Mouse (Mus musculus): ENCODE results near the gene Minpp1. TPM values are rescaled to one million over a fixed set of nuclear protein-coding genes. Genes with fewer than 3 reads are reported as not detected.
A peak's percentile ranks its signal among the peaks of the same experiment; 100 is the strongest.

The Minpp1 gene
- total and polyA plus RNA-seq, 3 experiments, result 176 to 256 TPM; not detected in 1

DNA sequence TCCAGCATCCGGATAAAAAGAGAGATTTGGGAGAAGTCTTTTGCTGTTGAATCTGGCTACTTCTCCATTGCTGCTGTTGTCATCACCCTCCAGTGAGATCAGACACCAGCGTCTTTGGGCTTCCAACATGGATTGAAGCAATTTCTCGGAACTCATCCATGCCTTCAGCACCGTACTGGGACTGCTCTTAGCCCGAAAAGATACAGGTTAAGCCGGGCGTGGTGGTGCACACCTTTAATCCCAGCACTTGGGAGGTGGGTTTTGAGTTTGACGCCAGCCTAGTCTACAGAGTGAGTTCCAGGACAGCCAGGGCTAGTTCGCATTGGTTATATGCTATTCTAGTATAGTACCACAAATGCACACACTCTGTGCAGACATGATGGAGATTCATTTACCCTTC lies 31.0 kb downstream of the Minpp1 start:
- H3K36me3 ChIP-seq (ENCODE audit: control insufficient read depth in 1 of 2, insufficient read depth in 2 of 2, low read length in 2 of 2), result peaks cover 8 to 23% of the 10 kb centered on the region in 2 experiments

DNA sequence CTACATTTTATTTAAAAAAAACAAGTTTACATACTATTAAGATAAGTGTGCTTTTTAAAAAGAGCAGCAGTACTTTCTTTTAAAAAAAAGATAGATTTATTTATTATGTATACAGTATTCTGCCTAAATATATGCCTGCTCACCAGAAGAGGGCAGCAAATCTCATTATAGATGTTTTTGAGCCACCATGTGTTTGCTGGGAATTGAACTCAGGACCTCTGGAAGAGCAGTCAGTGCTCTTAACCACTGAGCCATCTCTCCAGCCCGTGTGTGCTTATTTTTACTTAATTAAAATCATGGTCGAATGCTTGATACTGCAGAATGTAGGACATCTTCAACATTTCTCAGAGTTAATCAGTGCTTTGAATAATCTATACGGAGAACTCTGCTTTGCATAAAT lies 35.9 kb downstream of the Minpp1 start:
- H3K4me1 ChIP-seq (ENCODE audit: control insufficient read depth in 1 of 2, insufficient read depth in 2 of 2, low read length in 2 of 2), result peaks cover 11 to 24% of the 10 kb centered on the region in 2 experiments
- H3K79me2 ChIP-seq (ENCODE audit: control insufficient read depth, insufficient read depth, low read length, poor library complexity), result no peaks in the 10 kb centered on the region
- no peaks in the 10 kb centered on the region for H3K9me3 ChIP-seq (replicated peaks; ENCODE audit: insufficient read depth, low read length)
- TF ChIP-seq MAX (IDR thresholded peaks at IDR 0.05; ENCODE audit: low read length) (no peak), SMC3 (IDR thresholded peaks at IDR 0.05; ENCODE audit: low read depth, low read length) (peak; percentile 66), POLR2AphosphoS2 (IDR thresholded peaks at IDR 0.05; ENCODE audit: low read length) (no peak), TAL1 (IDR thresholded peaks at IDR 0.05; ENCODE audit: low read length) (no peak), MYC (IDR thresholded peaks at IDR 0.05; ENCODE audit: low read depth, low read length) (peak; percentile 81), ZC3H11A (IDR thresholded peaks at IDR 0.05; ENCODE audit: low read depth, low read length) (peak; percentile 58), NRF1 (IDR thresholded peaks at IDR 0.05; ENCODE audit: insufficient read depth, low read depth, low read length, poor library complexity, severe bottlenecking) (no peak), ZNF384 (IDR thresholded peaks at IDR 0.05; ENCODE audit: low read depth, low read length) (peak; percentile 22; the same call in 1 of the 2 replicates), TBP (IDR thresholded peaks at IDR 0.05; ENCODE audit: low read depth, low read length) (peak; percentile 62; the same call in 1 of the 2 replicates), RAD21 (IDR thresholded peaks at IDR 0.05; ENCODE audit: low read depth, low read length) (peak; percentile 67), CTCF (IDR thresholded peaks at IDR 0.05 in 2 of 3, conservative IDR thresholded peaks at IDR 0.05 in 1 of 3; ENCODE audit: control insufficient read depth in 1 of 3, insufficient read depth in 1 of 3, low read depth in 2 of 3, low read length in 3 of 3, poor library complexity in 1 of 3, severe bottlenecking in 1 of 3) (peak; percentile 2 to 55 (median 33); a peak in 4 of 6 replicates)
- H3K4me3 ChIP-seq (ENCODE audit: control insufficient read depth in 1 of 2, insufficient read depth in 1 of 2, low read depth in 2 of 2, low read length in 2 of 2), result no peak overlapping the region
- H3K27ac ChIP-seq (ENCODE audit: control insufficient read depth, low read depth, low read length), result no peak overlapping the region
- DNase-seq (ENCODE audit: low read depth, low spot score), result peak; percentile 67
- no peaks in the 10 kb centered on the region for H3K27me3 ChIP-seq (ENCODE audit: control insufficient read depth in 1 of 2, insufficient read depth in 2 of 2, low read length in 2 of 2)
- no peak overlapping the region for H3K9ac ChIP-seq (ENCODE audit: control insufficient read depth, low read depth, low read length, poor library complexity, severe bottlenecking)
- peaks cover 0 to 29% of the 10 kb centered on the region in 2 experiments; a peak in 2 of 4 replicates for H3K36me3 ChIP-seq (ENCODE audit: control insufficient read depth in 1 of 2, insufficient read depth in 2 of 2, low read length in 2 of 2)

More for the DNA sequence above, 31.0 kb downstream of the Minpp1 start:
- Histone ChIP-seq H3K79me2 (ENCODE audit: control insufficient read depth, insufficient read depth, low read length, poor library complexity) (peaks cover 3% of the 10 kb centered on the region; the same call in 1 of the 2 replicates), H3K4me1 (ENCODE audit: control insufficient read depth in 1 of 2, insufficient read depth in 2 of 2, low read length in 2 of 2) (no peaks in the 10 kb centered on the region), H3K9me3 (replicated peaks; ENCODE audit: insufficient read depth, low read length) (no peaks in the 10 kb centered on the region), H3K27me3 (ENCODE audit: control insufficient read depth in 1 of 2, insufficient read depth in 2 of 2, low read length in 2 of 2) (no peaks in the 10 kb centered on the region), H3K27ac (ENCODE audit: control insufficient read depth, low read depth, low read length) (no peak overlapping the region), H3K4me3 (ENCODE audit: control insufficient read depth in 1 of 2, insufficient read depth in 1 of 2, low read depth in 2 of 2, low read length in 2 of 2) (no peak overlapping the region), H3K9ac (ENCODE audit: control insufficient read depth, low read depth, low read length, poor library complexity, severe bottlenecking) (no peak overlapping the region)
- TF ChIP-seq ZMIZ1 (IDR thresholded peaks at IDR 0.05; ENCODE audit: low read depth, low read length), result 0 out of 2 replicates have a peak, but pooled peaks have one; percentile 63
- no peak for TF ChIP-seq ZC3H11A (IDR thresholded peaks at IDR 0.05; ENCODE audit: low read depth, low read length)
- DNase-seq (ENCODE audit: low read depth, low spot score), result peak; percentile 10

DNA sequence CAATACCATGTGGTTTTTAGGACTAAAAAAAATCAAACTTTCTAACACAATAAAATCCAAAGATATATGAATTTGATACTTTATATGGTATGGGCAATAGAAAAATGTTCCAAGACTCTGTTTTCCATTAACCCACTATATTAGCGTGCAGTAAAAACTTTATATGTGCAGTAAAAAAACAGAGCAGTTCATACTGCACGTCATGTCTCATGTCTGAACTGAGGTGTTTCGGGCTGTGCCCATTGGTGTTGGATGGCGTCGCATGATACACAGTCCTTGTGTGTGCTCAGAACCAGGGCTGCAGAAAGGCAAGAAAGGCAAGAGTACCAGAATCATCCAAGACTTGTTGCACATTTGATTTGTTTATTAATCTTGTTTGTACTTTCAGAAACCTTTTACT lies 36.7 kb downstream of the Minpp1 start:
- peaks cover 0 to 28% of the 10 kb centered on the region in 2 experiments; a peak in 2 of 4 replicates for H3K36me3 ChIP-seq (ENCODE audit: control insufficient read depth in 1 of 2, insufficient read depth in 2 of 2, low read length in 2 of 2)
- no peaks in the 10 kb centered on the region for H3K79me2 ChIP-seq (ENCODE audit: control insufficient read depth, insufficient read depth, low read length, poor library complexity)
- peaks cover 11 to 24% of the 10 kb centered on the region in 2 experiments for H3K4me1 ChIP-seq (ENCODE audit: control insufficient read depth in 1 of 2, insufficient read depth in 2 of 2, low read length in 2 of 2)
- H3K27ac ChIP-seq (ENCODE audit: control insufficient read depth, low read depth, low read length), result peak overlapping the region; percentile 58; the same call in 1 of the 2 replicates
- TF ChIP-seq EP300 (IDR thresholded peaks at IDR 0.05; ENCODE audit: low read depth in 1 of 2, low read length in 2 of 2) (no peak), E2F4 (IDR thresholded peaks at IDR 0.05; ENCODE audit: borderline replicate concordance, low read depth, low read length) (no peak), MAX (IDR thresholded peaks at IDR 0.05; ENCODE audit: low read length) (no peak), USF2 (IDR thresholded peaks at IDR 0.05; ENCODE audit: borderline replicate concordance in 1 of 2, insufficient read depth in 1 of 2, low read depth in 1 of 2, low read length in 2 of 2) (no peak), SMC3 (IDR thresholded peaks at IDR 0.05; ENCODE audit: low read depth, low read length) (no peak), USF1 (IDR thresholded peaks at IDR 0.05; ENCODE audit: low read depth, low read length) (no peak), MYC (IDR thresholded peaks at IDR 0.05; ENCODE audit: low read depth, low read length) (no peak), SIN3A (IDR thresholded peaks at IDR 0.05; ENCODE audit: low read length) (no peak), MAZ (IDR thresholded peaks at IDR 0.05; ENCODE audit: low read depth, low read length) (no peak), RCOR1 (IDR thresholded peaks at IDR 0.05; ENCODE audit: low read depth, low read length) (no peak), JUND (IDR thresholded peaks at IDR 0.05; ENCODE audit: low read depth, low read length) (no peak), ELF1 (IDR thresholded peaks at IDR 0.05; ENCODE audit: low read depth, low read length) (no peak), RAD21 (IDR thresholded peaks at IDR 0.05; ENCODE audit: low read depth, low read length) (no peak), GABPA (IDR thresholded peaks at IDR 0.05; ENCODE audit: low read depth, low read length) (no peak), TCF12 (IDR thresholded peaks at IDR 0.05; ENCODE audit: low read depth, low read length) (no peak), GATA1 (IDR thresholded peaks at IDR 0.05; ENCODE audit: low read depth, low read length) (no peak), TAL1 (IDR thresholded peaks at IDR 0.05; ENCODE audit: low read length) (no peak), NELFE (IDR thresholded peaks at IDR 0.05; ENCODE audit: low read depth, low read length) (no peak)
- H3K9ac ChIP-seq (ENCODE audit: control insufficient read depth, low read depth, low read length, poor library complexity, severe bottlenecking), result no peak overlapping the region
- no peak overlapping the region for H3K4me3 ChIP-seq (ENCODE audit: control insufficient read depth in 1 of 2, insufficient read depth in 1 of 2, low read depth in 2 of 2, low read length in 2 of 2)
- H3K27me3 ChIP-seq (ENCODE audit: control insufficient read depth in 1 of 2, insufficient read depth in 2 of 2, low read length in 2 of 2), result no peaks in the 10 kb centered on the region
- no peak for DNase-seq (ENCODE audit: low read depth, low spot score)
- H3K9me3 ChIP-seq (replicated peaks; ENCODE audit: insufficient read depth, low read length), result no peaks in the 10 kb centered on the region

Data from MEL (cell line).